Mouse (Mus musculus) midbrain, embryonic 13.5 days (tissue): ENCODE data around the gene Hist1h1d. TPM values are rescaled to one million over a fixed set of nuclear protein-coding genes. Genes with fewer than 3 reads are reported as not detected.
A peak's percentile ranks its signal among the peaks of the same experiment; 100 is the strongest.
"Not testable (repeated sequence)": the region's sequence is repeated elsewhere in the genome, so short reads cannot be mapped to it uniquely, and the experiment has no call there.

Experiments used
- ATAC-seq: fragments of 200-750 bp; cut with Nextera tagmentation; 2 replicates; pipeline ENCODE4 v1.8.0; 2017; ENCODE audit warnings: mild to moderate bottlenecking, moderate TSS enrichment, moderate library complexity
- H3K27ac ChIP-seq: fragments of 300-500 bp; sonication (generic); 2 replicates; pipeline ENCODE4 v1.5.1; 2015; ENCODE audit warnings: inconsistent platforms, mild to moderate bottlenecking, moderate library complexity
- H3K27me3 ChIP-seq: fragments of 300-500 bp; sonication (generic); 2 replicates; pipeline ENCODE4 v1.6.1; 2015; ENCODE audit warnings: mild to moderate bottlenecking, inconsistent platforms
- H3K36me3 ChIP-seq: fragments of 300-500 bp; sonication (generic); 2 replicates; pipeline ENCODE4 v1.6.1; 2015; ENCODE audit warnings: mild to moderate bottlenecking, inconsistent platforms
- H3K4me1 ChIP-seq: fragments of 300-500 bp; sonication (generic); replicated peaks from 2 replicates; pipeline ENCODE4 v1.6.1; 2015; ENCODE audit warnings: inconsistent platforms
- H3K4me2 ChIP-seq: fragments of 300-500 bp; sonication (generic); replicated peaks from 2 replicates; pipeline ENCODE4 v1.6.1; 2015; ENCODE audit warnings: moderate library complexity, mild to moderate bottlenecking, inconsistent platforms
- H3K4me3 ChIP-seq: fragments of 300-500 bp; sonication (generic); replicated peaks from 2 replicates; pipeline ENCODE4 v1.5.1; 2015; ENCODE audit warnings: mild to moderate bottlenecking, inconsistent platforms
- H3K9ac ChIP-seq: fragments of 300-500 bp; sonication (generic); replicated peaks from 2 replicates; pipeline ENCODE4 v1.6.1; 2015; ENCODE audit warnings: mild to moderate bottlenecking, inconsistent platforms
- H3K9me3 ChIP-seq: fragments of 300-500 bp; sonication (generic); 2 replicates; pipeline ENCODE4 v1.6.1; 2016; ENCODE audit warnings: mild to moderate bottlenecking, inconsistent platforms
- whole genome bisulfite sequencing: fragments of 180-500 bp; shearing (Covaris S2); methylation state at CpG from one replicate; pipeline ENCODE4 v1.1.7; 2015; 5-methylcytosine and 5-hydroxymethylcytosine counted together
- polyA plus RNA-seq: library from polyadenylated mRNA; unstranded; fragments of >200 nt; fragmentation: Nextera tagmentation; extraction: Ambion mirVana; gene quantifications from 2 replicates; pipeline ENCODE4 v1.2.1, GENCODE M21; 2015

The Hist1h1d gene
- polyA plus RNA-seq, 1 experiment from 2014 or later: 0.23 TPM

DNA sequence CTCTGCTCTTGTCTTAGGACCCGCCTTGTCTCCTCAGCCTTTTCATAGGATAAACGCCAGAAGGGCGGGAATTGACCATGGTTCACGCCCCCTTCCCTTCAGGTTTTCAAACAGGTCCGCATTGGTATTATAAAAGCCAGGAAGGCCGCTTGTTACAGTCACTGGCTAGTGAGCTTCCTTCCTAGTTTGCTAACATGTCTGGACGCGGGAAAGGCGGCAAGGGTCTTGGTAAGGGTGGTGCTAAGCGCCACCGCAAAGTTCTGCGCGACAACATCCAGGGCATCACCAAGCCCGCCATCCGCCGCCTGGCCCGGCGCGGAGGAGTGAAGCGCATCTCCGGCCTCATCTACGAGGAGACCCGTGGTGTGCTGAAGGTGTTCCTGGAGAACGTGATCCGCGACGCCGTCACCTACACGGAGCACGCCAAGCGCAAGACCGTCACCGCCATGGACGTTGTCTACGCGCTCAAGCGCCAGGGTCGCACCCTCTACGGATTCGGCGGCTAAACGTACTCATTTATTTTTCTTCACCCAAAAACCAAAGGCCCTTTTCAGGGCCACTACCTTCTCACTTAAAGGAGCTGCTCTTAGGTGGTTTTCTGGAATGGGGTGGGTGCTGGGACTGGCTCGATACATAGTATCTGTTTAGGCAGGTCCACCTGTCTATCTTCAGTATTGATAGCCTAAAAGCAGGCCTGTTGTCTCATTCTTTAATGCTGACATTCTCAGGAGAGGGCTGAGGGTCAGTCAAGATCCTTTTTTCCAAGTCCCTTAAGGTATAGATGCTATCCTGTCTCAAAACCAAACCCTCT is 28.6 kb downstream of the Hist1h1d start, which contains the start of gene Hist1h4d:
Gene Hist1h4d (plus strand): TSS at position 191 of the 811 bp plus-strand sequence.
- Histone ChIP-seq H3K4me1 (peaks cover 50% of the 10 kb centered on the region), H3K36me3 (no peaks in the 10 kb centered on the region), H3K4me2 (peak within 1 kb of the TSS; percentile 84), H3K4me3 (peak within 1 kb of the TSS; percentile 53), H3K9ac (peak within 1 kb of the TSS; percentile 72), H3K27ac (peak within 1 kb of the TSS; percentile 81), H3K27me3 (no peaks in the 10 kb centered on the region), H3K9me3 (no peaks in the 10 kb centered on the region)
- WGBS: under 1% methylated on average over 43 of the region's 43 CpGs
- peak; percentile 92 for ATAC-seq

DNA sequence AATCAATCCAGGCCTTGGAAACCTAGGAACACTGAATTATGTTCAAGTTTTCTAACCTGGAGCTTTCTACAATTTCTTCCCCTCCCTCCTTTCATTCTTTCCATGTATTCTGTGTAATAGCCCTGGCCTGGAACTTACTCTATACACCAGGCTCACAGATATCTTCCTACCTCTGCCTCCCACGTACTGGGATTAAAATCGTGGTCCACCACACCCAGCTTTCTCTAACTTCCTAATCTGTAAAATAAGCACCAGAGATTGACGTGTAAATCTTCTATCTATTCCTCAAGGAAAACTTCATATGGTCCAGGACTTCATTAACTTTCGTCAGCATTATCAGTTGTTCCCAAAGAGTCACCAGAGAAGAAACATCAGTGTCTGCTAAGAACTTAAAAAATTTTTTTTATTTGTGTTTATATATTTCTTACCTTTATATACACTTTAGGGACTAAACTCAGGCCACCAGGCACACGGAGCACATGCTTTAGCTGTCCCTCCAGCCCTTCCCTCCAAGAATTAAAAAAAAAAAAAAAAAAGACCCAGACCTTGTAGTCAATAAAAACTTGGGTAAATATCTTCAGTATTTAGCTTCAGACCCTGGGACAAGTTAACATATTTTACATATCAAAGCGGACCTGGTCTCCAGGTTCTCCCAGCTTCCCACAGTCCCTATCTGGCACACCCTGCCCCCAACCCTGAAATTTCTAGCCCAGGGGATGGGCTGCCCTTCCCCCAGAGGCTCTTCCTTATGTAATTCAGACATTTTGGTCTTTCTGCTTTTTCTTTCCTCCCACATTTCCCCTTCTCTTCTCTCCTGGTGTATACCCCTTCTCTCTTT is 29.4 kb downstream of the Hist1h1d start:
- Histone ChIP-seq H3K27ac (peak overlapping the region; percentile 81), H3K27me3 (no peaks in the 10 kb centered on the region), H3K9me3 (no peaks in the 10 kb centered on the region), H3K36me3 (no peaks in the 10 kb centered on the region), H3K4me3 (peak overlapping the region; percentile 53), H3K9ac (peak overlapping the region; percentile 72), H3K4me2 (peak overlapping the region; percentile 84), H3K4me1 (peaks cover 48% of the 10 kb centered on the region)
- WGBS: 4% methylated on average over 6 of the region's 6 CpGs
- no peak for ATAC-seq

DNA sequence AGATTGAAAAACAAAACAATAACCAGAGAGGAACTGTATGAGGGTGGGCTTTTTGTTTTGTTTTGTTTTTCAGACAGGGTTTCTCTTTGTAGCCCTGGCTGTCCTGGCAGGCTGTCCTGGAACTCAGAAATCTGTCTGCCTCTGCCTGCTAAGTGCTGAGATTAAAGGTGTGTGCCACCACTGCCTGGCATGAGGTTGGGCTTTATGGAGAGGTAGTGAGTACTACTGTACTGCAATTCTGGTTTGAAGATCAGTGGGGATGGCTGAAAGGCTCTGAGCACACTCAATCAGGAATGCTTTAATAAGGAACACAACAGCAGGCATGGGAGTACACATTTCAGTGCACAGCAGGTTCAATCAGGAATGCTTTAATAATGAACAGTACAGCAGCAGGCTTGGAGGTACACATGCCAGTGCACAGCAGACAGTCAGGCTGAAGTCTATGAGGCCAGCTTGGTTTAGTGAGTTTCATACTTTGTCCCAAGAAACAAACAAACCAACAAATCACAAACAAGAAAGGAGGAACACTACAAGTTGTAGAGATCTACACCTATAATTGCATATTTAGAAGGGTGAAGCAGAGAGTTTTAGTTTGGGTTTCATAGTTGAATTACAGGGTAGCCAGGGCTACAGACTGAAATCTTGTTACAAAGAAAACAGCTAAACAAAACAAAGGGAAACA is 30.5 kb downstream of the Hist1h1d start:
- H3K9ac ChIP-seq: no peak overlapping the region
- no peaks in the 10 kb centered on the region for H3K36me3 ChIP-seq
- H3K27me3 ChIP-seq: no peaks in the 10 kb centered on the region
- no peak overlapping the region for H3K4me3 ChIP-seq
- H3K27ac ChIP-seq: peak overlapping the region; percentile 49
- no peaks in the 10 kb centered on the region for H3K9me3 ChIP-seq
- no peak for ATAC-seq
- peaks cover 48% of the 10 kb centered on the region for H3K4me1 ChIP-seq
- no peak overlapping the region for H3K4me2 ChIP-seq

DNA sequence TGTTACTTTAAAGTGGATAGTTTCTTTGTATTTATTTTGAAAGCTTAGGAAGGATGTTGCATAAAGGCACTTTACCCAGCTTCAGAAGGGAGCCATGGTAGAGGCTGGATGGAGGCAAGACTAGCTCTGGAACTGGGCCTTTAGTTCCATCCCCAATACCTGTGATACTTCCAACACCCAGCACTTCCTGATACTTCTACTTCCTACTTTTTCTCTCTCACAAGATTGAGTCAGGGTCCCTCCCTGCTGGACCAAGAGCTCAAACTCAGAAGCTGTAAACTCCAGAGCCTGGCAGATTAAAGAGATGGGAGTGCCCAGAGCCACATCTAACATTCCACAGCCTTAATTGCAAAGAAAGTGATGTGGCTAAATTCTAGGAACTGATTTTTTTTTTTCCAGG is 31.3 kb downstream of the Hist1h1d start:
- peak overlapping the region; percentile 50 for H3K4me3 ChIP-seq
- H3K27ac ChIP-seq: peak overlapping the region; percentile 95
- ATAC-seq: no peak
- no peaks in the 10 kb centered on the region for H3K27me3 ChIP-seq
- no peaks in the 10 kb centered on the region for H3K36me3 ChIP-seq
- H3K4me2 ChIP-seq: peak overlapping the region; percentile 85
- no peaks in the 10 kb centered on the region for H3K9me3 ChIP-seq
- H3K4me1 ChIP-seq: peaks cover 48% of the 10 kb centered on the region
- H3K9ac ChIP-seq: peak overlapping the region; percentile 75

DNA sequence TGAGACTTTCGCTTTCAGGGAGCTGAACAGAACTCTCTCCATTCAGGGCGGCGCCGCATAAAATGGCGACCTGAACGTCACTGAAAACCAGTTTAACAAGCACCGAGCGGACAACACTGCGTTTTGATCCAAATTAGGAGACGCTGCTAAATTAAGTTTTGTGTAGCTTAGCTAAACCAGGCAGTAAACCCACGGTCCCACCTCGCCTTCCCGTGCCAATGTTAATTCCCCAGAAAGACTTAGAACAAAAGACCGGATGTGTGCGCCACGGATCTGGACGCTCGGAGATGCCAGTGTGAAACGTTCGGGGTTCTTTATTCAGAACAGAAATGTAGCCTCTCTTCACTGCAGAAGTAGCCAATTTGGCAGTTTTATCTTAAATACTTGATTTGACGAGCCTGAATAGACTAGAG is 32.0 kb downstream of the Hist1h1d start:
- Histone ChIP-seq H3K27ac (peak overlapping the region; percentile 95), H3K27me3 (no peaks in the 10 kb centered on the region), H3K9me3 (no peaks in the 10 kb centered on the region), H3K36me3 (no peaks in the 10 kb centered on the region), H3K4me2 (peak overlapping the region; percentile 85), H3K9ac (peak overlapping the region; percentile 75), H3K4me1 (peaks cover 48% of the 10 kb centered on the region), H3K4me3 (peak overlapping the region; percentile 50)
- no peak for ATAC-seq
- under 1% methylated on average over 21 of the region's 21 CpGs for WGBS

DNA sequence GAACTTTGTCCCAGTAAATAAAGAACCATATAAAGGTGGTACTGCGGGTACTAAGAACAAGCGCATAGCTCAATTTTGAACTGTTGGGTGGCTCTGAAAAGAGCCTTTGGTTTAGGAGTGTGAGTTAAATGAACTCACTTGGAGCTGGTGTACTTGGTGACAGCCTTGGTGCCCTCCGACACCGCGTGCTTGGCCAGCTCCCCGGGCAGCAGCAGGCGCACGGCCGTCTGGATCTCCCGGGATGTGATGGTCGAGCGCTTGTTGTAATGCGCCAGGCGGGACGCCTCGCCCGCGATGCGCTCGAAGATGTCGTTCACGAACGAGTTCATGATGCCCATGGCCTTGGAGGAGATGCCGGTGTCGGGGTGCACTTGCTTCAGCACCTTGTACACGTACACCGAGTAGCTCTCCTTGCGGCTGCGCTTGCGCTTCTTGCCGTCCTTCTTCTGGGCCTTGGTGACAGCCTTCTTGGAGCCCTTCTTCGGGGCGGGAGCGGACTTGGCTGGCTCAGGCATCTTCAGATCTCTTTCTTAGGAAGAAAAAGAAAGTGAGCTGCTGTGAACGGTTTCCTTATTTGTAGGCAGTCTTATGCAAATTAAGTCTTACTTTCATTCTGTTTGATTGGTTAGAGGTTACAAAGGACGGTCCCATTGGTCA is 32.5 kb downstream of the Hist1h1d start:
- peak; percentile 89 for ATAC-seq
- WGBS: under 1% methylated on average over 30 of the region's 36 CpGs
- not testable (repeated sequence) for H3K27me3 ChIP-seq

DNA sequence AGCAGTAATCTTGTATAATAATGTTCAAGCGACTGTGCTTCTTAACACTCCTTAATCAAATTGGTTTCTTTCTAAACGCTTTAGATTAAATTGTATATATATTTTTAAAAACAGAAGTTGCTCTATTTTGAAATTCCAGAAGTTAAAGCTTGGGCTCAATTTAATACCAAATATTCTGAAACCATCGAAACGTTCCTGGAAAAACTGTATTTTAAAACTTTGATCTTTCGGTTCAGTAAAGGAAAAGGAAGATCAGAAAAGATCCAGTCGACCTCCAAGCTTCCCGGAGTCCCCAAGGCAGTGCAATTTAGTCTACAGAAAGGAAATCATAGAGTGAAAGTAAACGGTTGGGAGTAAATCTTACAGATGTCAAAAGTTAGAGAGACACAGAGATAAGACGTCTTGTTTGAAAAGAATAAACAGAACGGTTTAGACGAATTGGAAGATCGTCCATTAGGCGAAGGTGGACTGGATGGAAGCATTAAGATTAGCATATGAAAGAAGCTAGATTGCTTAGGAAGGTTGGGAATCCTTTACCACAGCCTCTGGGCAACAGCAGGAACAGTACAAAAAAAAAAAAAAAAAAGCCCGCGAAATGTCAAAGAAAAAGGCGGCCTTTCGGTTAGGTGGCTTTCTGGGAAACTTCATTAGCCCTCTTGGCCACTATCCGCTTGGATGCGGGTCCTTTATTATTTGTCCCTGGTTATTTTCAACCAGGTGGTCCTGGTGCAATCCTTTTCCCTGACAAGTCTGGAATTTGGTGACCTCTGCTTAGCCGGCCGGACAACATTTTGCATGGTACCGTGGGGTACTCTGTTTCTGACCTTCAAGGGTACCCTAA is 33.3 kb downstream of the Hist1h1d start:
- no peak for ATAC-seq
- peak overlapping the region; percentile 85 for H3K4me2 ChIP-seq
- peak overlapping the region; percentile 52 for H3K9ac ChIP-seq
- 2% methylated on average over 22 of the region's 22 CpGs for WGBS
- no peaks in the 10 kb centered on the region for H3K9me3 ChIP-seq
- no peaks in the 10 kb centered on the region for H3K36me3 ChIP-seq
- H3K4me3 ChIP-seq: peak overlapping the region; percentile 50
- H3K4me1 ChIP-seq: peaks cover 43% of the 10 kb centered on the region
- peak overlapping the region; percentile 95 for H3K27ac ChIP-seq
- H3K27me3 ChIP-seq: no peaks in the 10 kb centered on the region

More for the DNA sequence above, 32.5 kb downstream of the Hist1h1d start:
- peak overlapping the region; percentile 85 for H3K4me2 ChIP-seq
- H3K9ac ChIP-seq: peak overlapping the region; percentile 75
- not testable (repeated sequence) for H3K9me3 ChIP-seq, H3K36me3 ChIP-seq
- H3K4me3 ChIP-seq: peak overlapping the region; percentile 50
- H3K4me1 ChIP-seq: peaks cover 48% of the 10 kb centered on the region
- peak overlapping the region; percentile 95 for H3K27ac ChIP-seq

DNA sequence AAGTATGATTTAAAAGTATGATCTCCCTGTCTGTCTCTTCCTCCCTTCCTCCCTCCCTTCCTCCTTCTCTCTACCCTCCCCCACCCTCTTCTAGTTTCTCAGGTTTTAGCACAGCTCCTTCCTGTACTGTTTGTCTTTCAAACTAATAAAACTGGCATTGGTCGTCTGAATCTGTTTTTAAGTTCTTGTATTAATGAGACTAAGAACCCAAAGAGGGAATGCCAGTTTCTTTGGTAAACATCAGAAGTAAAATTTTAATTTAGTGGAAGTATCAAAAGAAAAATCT is 33.8 kb downstream of the Hist1h1d start:
- no peak for ATAC-seq
- Histone ChIP-seq H3K27ac (peak overlapping the region; percentile 80), H3K36me3 (no peaks in the 10 kb centered on the region), H3K4me1 (peaks cover 38% of the 10 kb centered on the region), H3K27me3 (no peaks in the 10 kb centered on the region), H3K4me3 (peak overlapping the region; percentile 50), H3K9me3 (no peaks in the 10 kb centered on the region; the same call in 1 of the 2 replicates), H3K9ac (peak overlapping the region; percentile 52), H3K4me2 (peak overlapping the region; percentile 85)
- WGBS: 7% methylated on average over 1 of the region's 1 CpGs

DNA sequence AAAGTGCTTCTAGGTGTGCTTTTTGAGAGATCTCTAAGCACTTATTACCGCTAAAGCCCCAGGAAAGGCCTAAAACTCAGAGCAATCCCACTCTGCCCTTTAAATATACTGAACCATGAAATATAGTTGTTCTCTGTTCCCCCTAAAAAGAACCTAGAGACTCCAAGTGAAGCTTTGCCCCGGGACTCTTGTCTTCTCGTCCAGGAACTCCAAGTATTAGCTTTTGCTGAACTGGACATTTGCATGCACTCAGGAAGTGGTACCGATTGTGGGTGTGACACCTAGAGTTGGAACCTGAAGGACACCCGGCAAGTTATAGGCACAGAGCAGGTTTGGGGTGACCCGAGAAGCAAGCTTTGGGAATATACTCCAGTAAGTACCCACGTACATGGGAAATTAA is 38.1 kb downstream of the Hist1h1d start:
- Histone ChIP-seq H3K9me3 (no peaks in the 10 kb centered on the region; the same call in 1 of the 2 replicates), H3K9ac (no peak overlapping the region), H3K4me1 (peaks cover 10% of the 10 kb centered on the region), H3K4me2 (no peak overlapping the region), H3K27ac (no peak overlapping the region), H3K27me3 (no peaks in the 10 kb centered on the region), H3K4me3 (no peak overlapping the region), H3K36me3 (no peaks in the 10 kb centered on the region)
- ATAC-seq: no peak
- WGBS: 92% methylated on average over 7 of the region's 7 CpGs

DNA sequence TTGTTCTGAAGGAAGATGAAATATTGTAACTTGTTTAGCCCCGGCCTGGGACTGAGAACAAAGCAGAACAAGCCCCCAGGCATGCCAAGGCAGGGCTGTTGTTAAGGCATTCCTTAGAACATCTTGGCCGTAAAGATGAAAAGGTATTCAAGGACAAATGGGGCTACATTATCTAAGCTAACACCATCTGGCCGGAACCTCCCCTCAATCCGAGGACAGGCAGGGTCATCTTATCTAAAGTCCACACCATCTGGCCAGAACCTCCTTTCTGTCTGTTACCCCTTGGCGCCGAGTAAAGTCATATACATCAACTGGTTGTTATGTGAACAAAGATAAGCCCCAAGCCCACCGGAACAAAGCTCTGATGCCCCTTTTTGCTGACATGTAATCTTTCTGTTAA is 38.8 kb downstream of the Hist1h1d start:
- H3K27me3 ChIP-seq, H3K36me3 ChIP-seq, ATAC-seq, H3K4me2 ChIP-seq, H3K9ac ChIP-seq, H3K9me3 ChIP-seq, H3K4me3 ChIP-seq, H3K27ac ChIP-seq, H3K4me1 ChIP-seq: not testable (repeated sequence)
- WGBS: 91% methylated on average over 7 of the region's 7 CpGs

DNA sequence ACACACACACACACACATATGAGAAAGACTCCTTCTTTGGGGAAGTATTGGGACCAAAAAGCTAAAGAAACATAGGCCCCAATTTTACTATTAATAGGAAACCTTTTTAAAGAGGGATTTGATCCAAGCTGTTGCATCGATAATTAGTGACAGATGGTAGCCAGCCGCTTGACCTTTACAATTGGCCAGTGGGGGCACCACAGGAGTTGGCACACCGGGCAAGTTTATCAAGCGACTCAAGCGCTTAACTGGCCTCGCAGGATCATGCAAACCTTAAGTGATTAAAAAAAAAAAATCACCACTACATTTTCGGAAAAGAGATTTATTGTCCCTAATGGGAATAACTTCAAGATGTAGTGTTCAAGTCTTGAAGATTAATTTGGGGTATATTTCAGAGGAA is 39.6 kb downstream of the Hist1h1d start:
- ATAC-seq: no peak
- H3K4me3 ChIP-seq: no peak overlapping the region

More for the DNA sequence above, 39.6 kb downstream of the Hist1h1d start:
- no peak overlapping the region for H3K27ac ChIP-seq
- H3K36me3 ChIP-seq: no peaks in the 10 kb centered on the region
- no peaks in the 10 kb centered on the region for H3K27me3 ChIP-seq
- 89% methylated on average over 7 of the region's 7 CpGs for WGBS
- H3K4me1 ChIP-seq: no peaks in the 10 kb centered on the region
- no peak overlapping the region for H3K4me2 ChIP-seq
- H3K9me3 ChIP-seq: no peaks in the 10 kb centered on the region; the same call in 1 of the 2 replicates
- H3K9ac ChIP-seq: no peak overlapping the region
